In genomic region chr1:89071371-89072142, GRCm38 (mm10) we compare ENCODE assay signal across 8 mouse cellular contexts. TPM values are rescaled to one million over a fixed set of nuclear protein-coding genes. Genes with fewer than 3 reads are reported as not detected.
DNase-seq lines count a peak whose midpoint lies in the region; ATAC-seq and TF ChIP-seq lines count a peak whose summit lies in the region.

No protein-coding gene starts in this region.

- no peak for TF ChIP-seq CTCF in cerebellum, adult 2 months (IDR thresholded peaks at IDR 0.05; ENCODE audit: borderline replicate concordance, insufficient read depth, low read depth, low read length)
- no peak for TF ChIP-seq CTCF in E14TG2a.4 (conservative IDR thresholded peaks at IDR 0.05; ENCODE audit: low read length)

- H3K27me3 ChIP-seq in cerebellum, adult 2 months (ENCODE audit: control insufficient read depth, insufficient read depth, low read length), result no peaks in the 10 kb centered on the region
- H3K27me3 ChIP-seq in E14TG2a.4 (ENCODE audit: insufficient read depth, low read length), result 0 out of 2 replicates have a peak, but pooled peaks cover 5% of the 10 kb centered on the region
- no peaks in the 10 kb centered on the region for H3K27me3 ChIP-seq in hindbrain, embryonic 10.5 days (ENCODE audit: insufficient read depth, poor library complexity, severe bottlenecking)
- H3K27me3 ChIP-seq in midbrain, embryonic 10.5 days (ENCODE audit: low read depth, poor library complexity, severe bottlenecking), result no peaks in the 10 kb centered on the region

- no peaks in the 10 kb centered on the region; the same call in 1 of the 2 replicates for H3K4me1 ChIP-seq in cerebellum, adult 2 months (ENCODE audit: control insufficient read depth, insufficient read depth, low read length)
- H3K4me1 ChIP-seq in E14TG2a.4 (replicated peaks; ENCODE audit: low read depth, low read length), result peaks cover 57% of the 10 kb centered on the region
- peaks cover 77% of the 10 kb centered on the region for H3K4me1 ChIP-seq in hindbrain, embryonic 10.5 days (replicated peaks)
- peaks cover 63% of the 10 kb centered on the region for H3K4me1 ChIP-seq in midbrain, embryonic 10.5 days

- H3K27ac ChIP-seq in cerebellum, adult 2 months (ENCODE audit: insufficient read depth, low read length), result no peak overlapping the region
- H3K27ac ChIP-seq in hindbrain, embryonic 10.5 days, result peak overlapping the region; percentile 96
- H3K27ac ChIP-seq in midbrain, embryonic 10.5 days (replicated peaks), result peak overlapping the region; percentile 95

- ATAC-seq in granulocyte monocyte progenitor cell, adult 5-6 weeks (replicated peaks; ENCODE audit: poor library complexity, severe bottlenecking), result no peak

- peaks cover 7% of the 10 kb centered on the region for H3K36me3 ChIP-seq in E14TG2a.4 (ENCODE audit: insufficient read depth, low read length)
- no peaks in the 10 kb centered on the region for H3K36me3 ChIP-seq in hindbrain, embryonic 10.5 days
- no peaks in the 10 kb centered on the region for H3K36me3 ChIP-seq in midbrain, embryonic 10.5 days

- no peaks in the 10 kb centered on the region for H3K9me3 ChIP-seq in E14TG2a.4 (ENCODE audit: low read length)
- H3K9me3 ChIP-seq in hindbrain, embryonic 10.5 days, result no peaks in the 10 kb centered on the region
- no peaks in the 10 kb centered on the region for H3K9me3 ChIP-seq in midbrain, embryonic 10.5 days (replicated peaks)

- no peak for TF ChIP-seq POLR2A in cerebellum, adult 2 months (IDR thresholded peaks at IDR 0.05; ENCODE audit: borderline replicate concordance, insufficient read depth, low read length)

- no peak for DNase-seq in cerebellum, adult 2 months
- DNase-seq in cerebellum, adult 9-10 months, result no peak
- no peak for DNase-seq in hindbrain, embryonic 10.5 days (ENCODE audit: low spot score)
- no peak for DNase-seq in midbrain, embryonic 10.5 days (ENCODE audit: low spot score)
- DNase-seq in cerebellum, adult 9-11 months, result no peak
- no peak for DNase-seq in frontal cortex, postnatal 10 days (ENCODE audit: low spot score in 2 of 2)

- H3K4me3 ChIP-seq in cerebellum, adult 2 months (replicated peaks; ENCODE audit: insufficient read depth, low read depth, low read length), result peak overlapping the region; percentile 50
- H3K4me3 ChIP-seq in E14TG2a.4 (replicated peaks; ENCODE audit: low read length), result peak overlapping the region; percentile 96
- peak overlapping the region; percentile 93 for H3K4me3 ChIP-seq in hindbrain, embryonic 10.5 days
- H3K4me3 ChIP-seq in midbrain, embryonic 10.5 days, result peak overlapping the region; percentile 93

- 45% methylated on average over 15 of the region's 15 CpGs for WGBS in cerebellum, adult 2 months
- WGBS in hindbrain, embryonic 10.5 days, result 2% methylated on average over 15 of the region's 15 CpGs
- 2% methylated on average over 15 of the region's 15 CpGs for WGBS in midbrain, embryonic 10.5 days

RNA-seq across cellular contexts. Expression of gene Sh3bp4, which starts 1.3 kb away (rescaled TPM):
- 7.8 and 8.6 TPM in 2 replicates for polyA plus RNA-seq in cerebellum, adult 2 months (2012; rRNA removed)
- polyA plus RNA-seq in hindbrain, embryonic 10.5 days (2016; fragmentation: Nextera tagmentation; extraction: Ambion mirVana), result 25.3 and 27.2 TPM in 2 replicates
- 23.8 and 25.1 TPM in 2 replicates for polyA plus RNA-seq in midbrain, embryonic 10.5 days (2016; fragmentation: Nextera tagmentation; extraction: Ambion mirVana)
- 0.41 and 0.88 TPM in 2 replicates for total RNA-seq in granulocyte monocyte progenitor cell, adult 5-6 weeks (2014; fragmentation: Nextera tagmentation)
- total RNA-seq in granulocyte monocyte progenitor cell, adult 5-6 weeks (2017), result not detected in 2 replicates
